Mouse (Mus musculus) forebrain, postnatal 0 days (tissue): ENCODE data around the gene Col19a1. TPM values are rescaled to one million over a fixed set of nuclear protein-coding genes. Genes with fewer than 3 reads are reported as not detected.

ENCODE experiments used
- ATAC-seq: fragments of 200-750 bp; cut with Nextera tagmentation; 2 replicates; pipeline ENCODE4 v1.8.0; 2017; ENCODE audit warnings: mild to moderate bottlenecking, moderate library complexity
- DNase-seq: peaks from one replicate; pipeline ENCODE4 v3.0.0-alpha.2; 2015
- H3K27ac ChIP-seq: fragments of 300-500 bp; sonication (generic); 2 replicates; pipeline ENCODE4 v1.5.1; 2014; ENCODE audit warnings: low read depth, mild to moderate bottlenecking, antibody characterized with exemption, low read length, moderate library complexity, mixed read lengths
- H3K27me3 ChIP-seq: fragments of 300-500 bp; sonication (generic); 2 replicates; pipeline ENCODE4 v1.6.1; 2014; ENCODE audit warnings: mild to moderate bottlenecking, low read length, mixed read lengths; ENCODE audit not compliant: insufficient read depth
- H3K36me3 ChIP-seq: fragments of 300-500 bp; sonication (generic); 2 replicates; pipeline ENCODE4 v1.6.1; 2014; ENCODE audit warnings: mild to moderate bottlenecking, moderate library complexity; ENCODE audit not compliant: insufficient read depth
- H3K4me1 ChIP-seq: fragments of 300-500 bp; sonication (generic); 2 replicates; pipeline ENCODE4 v1.6.1; 2014; ENCODE audit warnings: antibody characterized with exemption; ENCODE audit not compliant: insufficient read depth
- H3K4me2 ChIP-seq: fragments of 300-500 bp; sonication (generic); 2 replicates; pipeline ENCODE4 v1.6.1; 2014; ENCODE audit warnings: low read depth, mild to moderate bottlenecking, moderate library complexity
- H3K4me3 ChIP-seq: fragments of 300-500 bp; sonication (generic); 2 replicates; pipeline ENCODE4 v1.5.1; 2014; ENCODE audit warnings: low read depth, low read length, mixed read lengths
- H3K9ac ChIP-seq: fragments of 300-500 bp; sonication (generic); 2 replicates; pipeline ENCODE4 v1.6.1; 2014; ENCODE audit warnings: mild to moderate bottlenecking
- H3K9me3 ChIP-seq: fragments of 300-500 bp; sonication (generic); 2 replicates; pipeline ENCODE4 v1.6.1; 2016; ENCODE audit warnings: low read length
- CTCF ChIP-seq: sonication (generic); IDR thresholded peaks from 2 replicates; pipeline ENCODE4 v1.5.1; 2016; ENCODE audit warnings: antibody characterized with exemption, control low read depth, low read depth
- WGBS: fragments of 180-500 bp; shearing (Covaris S2); extraction: QIAGEN DNeasy Blood & Tissue Kit; methylation state at CpG from one replicate; pipeline ENCODE4 v1.1.7; 2014; 5-methylcytosine and 5-hydroxymethylcytosine counted together
- polyA plus RNA-seq: library from polyadenylated mRNA; unstranded; fragments of >200 nt; fragmentation: Nextera tagmentation; extraction: Ambion mirVana; gene quantifications from 2 replicates; pipeline ENCODE4 v1.2.1, GENCODE M21; 2015
- total RNA-seq: library from RNA; depleted of rRNA; stranded (reverse); fragments of >200 nt; gene quantifications from 2 replicates; pipeline ENCODE4 v1.2.3, GENCODE M21; 2014; rRNA removed

Gene Col19a1
- total and polyA plus RNA-seq, 2 experiments from 2014 or later = 4.2 to 5.3 TPM

DNA sequence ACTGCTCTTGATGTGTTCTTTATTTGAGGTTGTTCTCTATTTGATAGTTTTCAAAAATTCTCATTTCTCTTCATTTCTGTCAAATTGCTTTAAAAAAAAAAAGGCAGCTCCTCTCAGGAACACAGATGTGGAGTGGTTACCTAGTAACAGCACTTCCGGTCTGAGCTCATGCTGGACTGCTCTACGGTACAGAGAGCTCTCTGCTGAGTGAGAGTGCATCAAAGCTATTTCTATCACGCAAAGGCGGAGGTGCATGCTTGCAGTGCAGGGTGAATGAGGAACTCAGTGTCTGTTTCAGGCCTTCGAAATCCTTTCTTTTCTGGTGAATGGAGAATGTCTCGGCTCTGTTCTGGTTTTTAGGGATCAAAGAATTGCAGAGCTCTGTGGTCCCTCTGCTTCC, 368.2 kb downstream of the Col19a1 start:
- Histone ChIP-seq H3K36me3 (no peaks in the 10 kb centered on the region), H3K4me3 (no peak overlapping the region), H3K9me3 (no peaks in the 10 kb centered on the region), H3K9ac (0 out of 2 replicates have a peak overlapping the region, but pooled peaks have one; percentile 10), H3K4me1 (no peaks in the 10 kb centered on the region), H3K27me3 (no peaks in the 10 kb centered on the region), H3K4me2 (no peak overlapping the region), H3K27ac (0 out of 2 replicates have a peak overlapping the region, but pooled peaks have one; percentile 15)
- WGBS = 34% methylated on average over 6 of the region's 6 CpGs
- DNase-seq (peak; percentile 40), ATAC-seq (peak; percentile 84)
- TF ChIP-seq CTCF = no peak

Other genes with a start within 250 kb of the Col19a1 start
- 32.7 and 33.6 TPM in 2 replicates for gene Lmbrd1, start 91.2 kb upstream of the Col19a1 start, total RNA-seq
- gene Lmbrd1, start 91.2 kb upstream of the Col19a1 start, polyA plus RNA-seq = 31.0 and 45.5 TPM in 2 replicates